In genomic region chr7:139360890-139361559, GRCm38 (mm10) we compare ENCODE assay signal across 20 mouse cellular contexts. TPM values are rescaled to one million over a fixed set of nuclear protein-coding genes. Genes with fewer than 3 reads are reported as not detected.
DNase-seq lines count a peak whose midpoint lies in the region; ATAC-seq and TF ChIP-seq lines count a peak whose summit lies in the region.
"Had no signal": no experiment of that assay in that cellular context is flagged by ENCODE, and none has a peak within 500 bp of the region (broad histone marks: within the 10 kb centered on the region; RNA-seq: fewer than 3 reads in every experiment).

No protein-coding gene starts in this region.

- ATAC-seq in kidney, postnatal 0 days (replicated peaks; ENCODE audit: low FRiP score, low read depth): no peak
- ATAC-seq: forebrain, embryonic 13.5 days; liver, embryonic 12.5 days had no signal

- H3K27ac ChIP-seq in kidney, postnatal 0 days: peak overlapping the region; percentile 2; the same call in 1 of the 2 replicates
- H3K27ac ChIP-seq in embryonic fibroblast, embryonic 13.5 days (ENCODE audit: insufficient read depth, low read length): peak overlapping the region; percentile 50
- peak overlapping the region; percentile 98 for H3K27ac ChIP-seq in small intestine, adult 2 months (ENCODE audit: insufficient read depth, low read depth, low read length)
- H3K27ac ChIP-seq: embryonic facial prominence, embryonic 10.5 days; forebrain, embryonic 13.5 days; hindbrain, embryonic 10.5 days; limb, embryonic 12.5 days; liver, embryonic 12.5 days; midbrain, embryonic 12.5 days; neural tube, embryonic 15.5 days had no signal

- TF ChIP-seq POLR2A in embryonic fibroblast, embryonic 13.5 days (IDR thresholded peaks at IDR 0.05; ENCODE audit: low read depth, low read length): no peak
- no peak for TF ChIP-seq POLR2A in small intestine, adult 2 months (IDR thresholded peaks at IDR 0.05; ENCODE audit: low read depth, low read length)

- no peaks in the 10 kb centered on the region for H3K9me3 ChIP-seq in kidney, postnatal 0 days (replicated peaks; ENCODE audit: low read length)
- H3K9me3 ChIP-seq: embryonic facial prominence, embryonic 10.5 days; forebrain, embryonic 13.5 days; hindbrain, embryonic 10.5 days; limb, embryonic 12.5 days; liver, embryonic 12.5 days; midbrain, embryonic 12.5 days; neural tube, embryonic 15.5 days had no signal

- no peak for TF ChIP-seq CTCF in kidney, postnatal 0 days (IDR thresholded peaks at IDR 0.05; ENCODE audit: low read depth)
- TF ChIP-seq CTCF in embryonic fibroblast, embryonic 13.5 days (IDR thresholded peaks at IDR 0.05; ENCODE audit: borderline replicate concordance, insufficient read depth, low read length): no peak
- TF ChIP-seq CTCF in small intestine, adult 2 months (IDR thresholded peaks at IDR 0.05; ENCODE audit: extremely low read depth, insufficient read length, insufficient replicate concordance, low read depth, low read length): no peak

- H3K27me3 ChIP-seq in kidney, postnatal 0 days (ENCODE audit: insufficient read depth, low read length): no peaks in the 10 kb centered on the region
- no peaks in the 10 kb centered on the region for H3K27me3 ChIP-seq in small intestine, adult 2 months (ENCODE audit: control insufficient read depth, insufficient read depth, low read length)
- H3K27me3 ChIP-seq: forebrain, embryonic 13.5 days; limb, embryonic 12.5 days; liver, embryonic 12.5 days; neural tube, embryonic 15.5 days had no signal

- H3K36me3 ChIP-seq in kidney, postnatal 0 days (ENCODE audit: insufficient read depth, low read length): no peaks in the 10 kb centered on the region
- H3K36me3 ChIP-seq in small intestine, adult 2 months (ENCODE audit: control insufficient read depth, insufficient read depth, low read length): no peaks in the 10 kb centered on the region
- H3K36me3 ChIP-seq: embryonic facial prominence, embryonic 10.5 days; hindbrain, embryonic 10.5 days; limb, embryonic 12.5 days; liver, embryonic 12.5 days; midbrain, embryonic 12.5 days; neural tube, embryonic 15.5 days had no signal

- H3K4me3 ChIP-seq in kidney, postnatal 0 days (replicated peaks; ENCODE audit: low read depth, low read length): no peak overlapping the region
- no peak overlapping the region for H3K4me3 ChIP-seq in embryonic fibroblast, embryonic 13.5 days (ENCODE audit: insufficient read depth, low read length)
- no peak overlapping the region for H3K4me3 ChIP-seq in small intestine, adult 2 months (ENCODE audit: low read depth, low read length)
- H3K4me3 ChIP-seq: embryonic facial prominence, embryonic 10.5 days; forebrain, embryonic 13.5 days; hindbrain, embryonic 10.5 days; limb, embryonic 12.5 days; liver, embryonic 12.5 days; midbrain, embryonic 12.5 days; neural tube, embryonic 15.5 days had no signal

- WGBS in kidney, postnatal 0 days: 83% methylated on average over 3 of the region's 3 CpGs
- WGBS in small intestine, adult 2 months: 30% methylated on average over 3 of the region's 3 CpGs

- peaks cover 28% of the 10 kb centered on the region for H3K4me1 ChIP-seq in kidney, postnatal 0 days (replicated peaks; ENCODE audit: insufficient read depth, low read length)
- peaks cover 24% of the 10 kb centered on the region for H3K4me1 ChIP-seq in embryonic fibroblast, embryonic 13.5 days (ENCODE audit: control insufficient read depth, insufficient read depth, low read length)
- peaks cover 57% of the 10 kb centered on the region for H3K4me1 ChIP-seq in small intestine, adult 2 months (ENCODE audit: control insufficient read depth, insufficient read depth, insufficient read length, low read length)

- DNase-seq in adrenal gland, postnatal 36 days: peak; percentile 37 to 54
- no peak for DNase-seq in adrenal gland, postnatal 10 days
- no peak for DNase-seq in kidney, postnatal 0 days (ENCODE audit: low spot score)
- DNase-seq in kidney, postnatal 10 days: no peak
- no peak for DNase-seq in layer of hippocampus, adult 9-11 months
- DNase-seq: cerebellum, adult 9-10 months; gastrocnemius, postnatal 10 days; kidney, adult 9 months; kidney, postnatal 4 days; lung, embryonic 14.5 days; lung, postnatal 4 days had no signal

- H3K9ac ChIP-seq in kidney, postnatal 0 days (ENCODE audit: low read depth, low read length): no peak overlapping the region
- H3K9ac ChIP-seq: forebrain, embryonic 13.5 days; limb, embryonic 12.5 days; liver, embryonic 12.5 days; lung, embryonic 14.5 days; midbrain, embryonic 12.5 days; neural tube, embryonic 15.5 days had no signal

- H3K4me2 ChIP-seq in kidney, postnatal 0 days (ENCODE audit: low read length): no peak overlapping the region
- H3K4me2 ChIP-seq: forebrain, embryonic 13.5 days; limb, embryonic 12.5 days; liver, embryonic 12.5 days; lung, embryonic 14.5 days; midbrain, embryonic 12.5 days; neural tube, embryonic 15.5 days had no signal

RNA-seq across cellular contexts. Expression of gene Inpp5a, which starts 27.9 kb away (rescaled TPM):
- total RNA-seq in adrenal gland, postnatal 36 days (2021): 10 to 100 TPM; 84.4 to 85.9 TPM
- total RNA-seq in adrenal gland, postnatal 10 days (2021): 10 to 100 TPM; 59.4 to 64.1 TPM
- 21.0 and 24.3 TPM in 2 replicates for polyA plus RNA-seq in kidney, postnatal 0 days (2015; fragmentation: Nextera tagmentation; extraction: Ambion mirVana)
- polyA plus RNA-seq in embryonic fibroblast, embryonic 13.5 days (2011; ENCODE audit: insufficient read length, low read depth, missing spikeins): 85.4 and 90.9 TPM in 2 replicates
- 21.5 and 56.6 TPM in 2 replicates for polyA plus RNA-seq in small intestine, adult 2 months (2012; rRNA removed)

Comparison
In these comparisons a context has a peak if more than half of its experiments do, and no peak if none do; other contexts are left out.
1. DNase-seq: peak in adrenal gland, postnatal 36 days (2 of 2); none in adrenal gland, postnatal 10 days (single experiment), kidney, postnatal 0 days (single experiment), kidney, postnatal 10 days (single experiment) and layer of hippocampus, adult 9-11 months (single experiment).
2. H3K27ac ChIP-seq: peak in every context shown above with its lines; median percentile 98 in small intestine, adult 2 months; 50 in embryonic fibroblast, embryonic 13.5 days; 2 in kidney, postnatal 0 days.